In genomic region chr3:146931190-146931589, GRCm38 (mm10) we compare ENCODE assay signal across 32 mouse cellular contexts.
"Had no signal": no experiment of that assay in that cellular context is flagged by ENCODE, and none has a peak within 500 bp of the region (broad histone marks: within the 10 kb centered on the region; RNA-seq: fewer than 3 reads in every experiment).

No protein-coding gene starts in this region.

- H3K9ac ChIP-seq: heart, embryonic 12.5 days; heart, embryonic 13.5 days; heart, embryonic 15.5 days; hindbrain, embryonic 12.5 days; hindbrain, embryonic 13.5 days; hindbrain, embryonic 14.5 days; hindbrain, embryonic 15.5 days; intestine, embryonic 15.5 days; kidney, embryonic 15.5 days had no signal

- H3K4me2 ChIP-seq: heart, embryonic 11.5 days; heart, embryonic 12.5 days; heart, embryonic 13.5 days; heart, embryonic 15.5 days; hindbrain, embryonic 12.5 days; hindbrain, embryonic 13.5 days; hindbrain, embryonic 14.5 days; hindbrain, embryonic 15.5 days; intestine, embryonic 15.5 days; kidney, embryonic 15.5 days had no signal

- H3K9me3 ChIP-seq: heart, embryonic 10.5 days; heart, embryonic 12.5 days; heart, embryonic 13.5 days; heart, embryonic 15.5 days; hindbrain, embryonic 10.5 days; hindbrain, embryonic 12.5 days; hindbrain, embryonic 13.5 days; hindbrain, embryonic 15.5 days; intestine, embryonic 15.5 days; kidney, embryonic 15.5 days had no signal

- H3K27me3 ChIP-seq: heart, embryonic 12.5 days; heart, embryonic 13.5 days; heart, embryonic 15.5 days; hindbrain, embryonic 12.5 days; hindbrain, embryonic 15.5 days; intestine, embryonic 15.5 days; kidney, embryonic 15.5 days had no signal

- H3K27ac ChIP-seq: heart, embryonic 10.5 days; heart, embryonic 13.5 days; heart, embryonic 15.5 days; hindbrain, embryonic 10.5 days; hindbrain, embryonic 12.5 days; hindbrain, embryonic 13.5 days; hindbrain, embryonic 14.5 days; hindbrain, embryonic 15.5 days; hindbrain, postnatal 0 days; intestine, embryonic 15.5 days; kidney, embryonic 15.5 days; kidney, postnatal 0 days; layer of hippocampus, adult 2 months; left cerebral cortex, adult 2 months had no signal

- H3K4me1 ChIP-seq: heart, embryonic 10.5 days; heart, embryonic 12.5 days; heart, embryonic 13.5 days; heart, embryonic 15.5 days; hindbrain, embryonic 10.5 days; hindbrain, embryonic 12.5 days; hindbrain, embryonic 13.5 days; hindbrain, embryonic 15.5 days; intestine, embryonic 15.5 days; kidney, embryonic 15.5 days had no signal

- H3K36me3 ChIP-seq: intestine, embryonic 15.5 days; kidney, embryonic 15.5 days had no signal

- DNase-seq: heart, postnatal 10 days; heart, postnatal 14 days; heart, postnatal 36 days; heart, postnatal 4 days; kidney, adult 11 months; kidney, adult 18-20 months; kidney, adult 2 months; kidney, adult 8-10 months; kidney, adult 9 months; kidney, postnatal 10 days; kidney, postnatal 14 days; kidney, postnatal 25 days; kidney, postnatal 36 days; kidney, postnatal 4 days; layer of hippocampus, adult 9-11 months; layer of hippocampus, postnatal 36 days had no signal

- H3K4me3 ChIP-seq: heart, embryonic 10.5 days; heart, embryonic 12.5 days; heart, embryonic 13.5 days; heart, embryonic 15.5 days; hindbrain, embryonic 10.5 days; hindbrain, embryonic 12.5 days; hindbrain, embryonic 13.5 days; hindbrain, embryonic 15.5 days; intestine, embryonic 15.5 days; kidney, embryonic 15.5 days; layer of hippocampus, adult 2 months; left cerebral cortex, adult 2 months had no signal
